Mouse (Mus musculus) thymus, adult 18-20 months (tissue): Measurements from ENCODE around the gene Scrn3.

ENCODE experiments used
- DNase-seq, 2 experiments: peaks; one replicate each; pipeline ENCODE4 v3.0.0; 2022; ENCODE audit warnings: mixed read lengths in 2 of 2

Scrn3 gene

GRCm38 (mm10) chr2:73319218-73319617 lies 6.8 kb downstream of the Scrn3 start:
- no peak for DNase-seq

- DNase-seq, result no peak
These were observed 10.6 kb downstream of the Scrn3 start for GRCm38 (mm10) chr2:73322991-73323390.

GRCm38 (mm10) chr2:73325871-73326270 lies 13.5 kb downstream of the Scrn3 start:
- DNase-seq, result no peak

GRCm38 (mm10) chr2:73335949-73336348 lies 23.5 kb downstream of the Scrn3 start:
- no peak for DNase-seq

- DNase-seq, result no peak
These were observed 26.0 kb downstream of the Scrn3 start for GRCm38 (mm10) chr2:73338415-73338814.

- DNase-seq, result no peak
These were observed 31.3 kb downstream of the Scrn3 start for GRCm38 (mm10) chr2:73343701-73344100.

GRCm38 (mm10) chr2:73345204-73345603 lies 32.8 kb downstream of the Scrn3 start:
- no peak for DNase-seq

GRCm38 (mm10) chr2:73346345-73347086 lies 34.1 kb downstream of the Scrn3 start:
- no peak for DNase-seq

GRCm38 (mm10) chr2:73347136-73347535 lies 34.7 kb downstream of the Scrn3 start:
- no peak for DNase-seq

GRCm38 (mm10) chr2:73347766-73348165 lies 35.4 kb downstream of the Scrn3 start:
- no peak for DNase-seq

GRCm38 (mm10) chr2:73348221-73348620 lies 35.8 kb downstream of the Scrn3 start:
- no peak for DNase-seq

- no peak for DNase-seq
These were observed 39.1 kb downstream of the Scrn3 start for GRCm38 (mm10) chr2:73351496-73351895.

- DNase-seq, result no peak
These were observed 39.5 kb downstream of the Scrn3 start for GRCm38 (mm10) chr2:73351927-73352374.

- DNase-seq, result no peak
These were observed 44.6 kb downstream of the Scrn3 start for GRCm38 (mm10) chr2:73357004-73357403.

GRCm38 (mm10) chr2:73359941-73360340 lies 47.5 kb downstream of the Scrn3 start:
- DNase-seq, result no peak

GRCm38 (mm10) chr2:73360536-73360935 lies 48.1 kb downstream of the Scrn3 start:
- DNase-seq, result no peak

- DNase-seq, result no peak
These were observed 51.0 kb downstream of the Scrn3 start for GRCm38 (mm10) chr2:73363448-73363847.

- no peak for DNase-seq
These were observed 59.3 kb downstream of the Scrn3 start for GRCm38 (mm10) chr2:73371530-73372335.

- DNase-seq, result no peak
These were observed 65.9 kb downstream of the Scrn3 start for GRCm38 (mm10) chr2:73378326-73378725.

- DNase-seq, result no peak
These were observed 67.3 kb downstream of the Scrn3 start for GRCm38 (mm10) chr2:73379656-73380055.

- DNase-seq, result no peak
These were observed 68.0 kb downstream of the Scrn3 start for GRCm38 (mm10) chr2:73380298-73380975.

GRCm38 (mm10) chr2:73385172-73385571 lies 72.8 kb downstream of the Scrn3 start:
- no peak for DNase-seq

- DNase-seq, result no peak
These were observed 73.4 kb downstream of the Scrn3 start for GRCm38 (mm10) chr2:73385641-73386355.
